Mouse (Mus musculus) C2C12 (cell line): ENCODE data around the gene Ehmt2.

Experiments used
- CEBPB ChIP-seq: IDR thresholded peaks from one replicate; pipeline ENCODE4 v1.6.1; 2011; ENCODE audit warnings: low read depth, mild to moderate bottlenecking, control low read depth, moderate library complexity
- CTCF ChIP-seq: IDR thresholded peaks from one replicate; pipeline ENCODE4 v1.5.1; 2011; ENCODE audit not compliant: control insufficient read depth, insufficient read depth, insufficient read length
- MAX ChIP-seq: IDR thresholded peaks from one replicate; pipeline ENCODE4 v1.6.1; 2011; ENCODE audit warnings: mild to moderate bottlenecking, control low read depth
- MYOD1 ChIP-seq: IDR thresholded peaks from one replicate; pipeline ENCODE4 v1.6.1; 2011; ENCODE audit warnings: low read depth; ENCODE audit not compliant: control insufficient read depth, insufficient read length
- MYOG ChIP-seq: IDR thresholded peaks from one replicate; pipeline ENCODE4 v1.6.1; 2011; ENCODE audit not compliant: control insufficient read depth, insufficient read length; ENCODE audit errors: extremely low read depth
- USF1 ChIP-seq: IDR thresholded peaks from one replicate; pipeline ENCODE4 v1.6.1; 2011; ENCODE audit warnings: low read depth, mild to moderate bottlenecking, control low read depth, moderate library complexity

- TF ChIP-seq CTCF (no peak), MAX (no peak), USF1 (no peak), MYOG (no peak), MYOD1 (no peak), CEBPB (no peak)
Measured at GRCm38 (mm10) chr17:34954831-34955230, 56.6 kb downstream of the Ehmt2 start.
